Mouse (Mus musculus) forebrain, embryonic 16.5 days (tissue): ENCODE measurements around the gene Xpo1. TPM values are rescaled to one million over a fixed set of nuclear protein-coding genes. Genes with fewer than 3 reads are reported as not detected.
"Not testable (repeated sequence)": the region's sequence is repeated elsewhere in the genome, so short reads cannot be mapped to it uniquely, and the experiment has no call there.

Source experiments
- ATAC-seq: fragments of 200-750 bp; cut with Nextera tagmentation; 2 replicates; pipeline ENCODE4 v1.8.0; 2017; ENCODE audit warnings: mild to moderate bottlenecking, moderate library complexity
- H3K27ac ChIP-seq: fragments of 300-500 bp; sonication (generic); 2 replicates; pipeline ENCODE4 v1.5.1; 2014; ENCODE audit warnings: low read length, control low read depth
- H3K27me3 ChIP-seq: fragments of 300-500 bp; sonication (generic); replicated peaks from 2 replicates; pipeline ENCODE4 v1.6.1; 2014; ENCODE audit warnings: low read length; ENCODE audit not compliant: control insufficient read depth, insufficient read depth
- H3K36me3 ChIP-seq: fragments of 300-500 bp; sonication (generic); 2 replicates; pipeline ENCODE4 v1.6.1; 2014; ENCODE audit not compliant: control insufficient read depth, insufficient read depth
- H3K4me1 ChIP-seq: fragments of 300-500 bp; sonication (generic); replicated peaks from 2 replicates; pipeline ENCODE4 v1.6.1; 2014; ENCODE audit warnings: low read length; ENCODE audit not compliant: control insufficient read depth, insufficient read depth
- H3K4me2 ChIP-seq: fragments of 300-500 bp; sonication (generic); 2 replicates; pipeline ENCODE4 v1.6.1; 2014; ENCODE audit warnings: mild to moderate bottlenecking, low read length, control low read depth
- H3K4me3 ChIP-seq: fragments of 300-500 bp; sonication (generic); replicated peaks from 2 replicates; pipeline ENCODE4 v1.5.1; 2014; ENCODE audit warnings: mild to moderate bottlenecking, low read length, control low read depth
- H3K9ac ChIP-seq: fragments of 300-500 bp; sonication (generic); replicated peaks from 2 replicates; pipeline ENCODE4 v1.6.1; 2014; ENCODE audit warnings: low read depth, low read length, control low read depth
- H3K9me3 ChIP-seq: fragments of 300-500 bp; sonication (generic); 2 replicates; pipeline ENCODE4 v1.6.1; 2016; ENCODE audit warnings: low read length; ENCODE audit not compliant: control insufficient read depth
- WGBS: fragments of 180-500 bp; shearing (Covaris S2); extraction: QIAGEN DNeasy Blood & Tissue Kit; methylation state at CpG from one replicate; pipeline ENCODE4 v1.1.7; 2014; 5-methylcytosine and 5-hydroxymethylcytosine counted together
- polyA plus RNA-seq: library from polyadenylated mRNA; unstranded; fragments of >200 nt; fragmentation: Nextera tagmentation; extraction: Ambion mirVana; gene quantifications from 2 replicates; pipeline ENCODE4 v1.2.1, GENCODE M21; 2015

The Xpo1 gene
- polyA plus RNA-seq, 1 experiment from 2014 or later, result 92.3 TPM

DNA sequence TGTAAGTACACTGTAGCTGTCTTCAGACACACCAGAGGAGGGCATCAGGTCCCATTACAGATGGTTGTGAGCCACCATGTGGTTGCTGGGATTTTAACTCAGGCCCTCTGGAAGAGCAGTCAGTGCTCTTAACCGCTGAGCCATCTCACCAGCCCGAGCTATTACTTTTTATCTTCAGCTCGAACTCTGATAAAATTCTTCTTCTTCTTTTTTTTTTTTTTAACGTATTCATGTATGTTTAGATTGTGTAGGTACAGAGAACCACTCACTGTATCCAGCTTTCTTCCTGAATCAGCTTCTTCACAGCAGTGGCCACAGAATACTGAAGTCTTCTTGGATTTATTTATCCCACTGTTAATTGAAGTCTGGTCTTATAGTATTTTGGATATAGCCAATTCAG lies 33.0 kb downstream of the Xpo1 start:
- WGBS, result 92% methylated on average over 4 of the region's 4 CpGs
- ATAC-seq, result not testable (repeated sequence)
- H3K36me3 ChIP-seq, result peaks cover 44% of the 10 kb centered on the region

DNA sequence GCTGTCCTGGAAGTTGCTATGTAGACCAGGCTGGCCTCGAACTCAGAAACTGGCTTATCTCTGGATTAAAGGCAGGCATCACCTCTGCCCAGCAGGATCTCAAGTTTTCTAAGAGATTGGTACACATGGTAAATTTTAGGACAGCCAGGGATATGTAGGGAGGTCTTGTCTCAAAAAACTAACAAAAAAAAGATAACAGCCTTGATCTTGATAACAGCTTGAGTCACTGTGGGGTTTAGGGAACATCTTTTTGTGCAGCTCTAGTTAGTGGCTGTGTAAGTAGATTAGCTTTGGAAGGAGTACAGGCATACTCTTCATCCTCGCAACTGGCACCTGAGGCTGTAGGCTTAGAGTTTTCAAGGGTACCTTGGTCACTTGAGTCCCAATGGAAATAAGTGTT lies 41.5 kb downstream of the Xpo1 start:
- H3K27ac ChIP-seq, result no peak overlapping the region
- no peak overlapping the region for H3K9ac ChIP-seq
- H3K27me3 ChIP-seq, result no peaks in the 10 kb centered on the region
- no peak overlapping the region for H3K4me2 ChIP-seq
- peaks cover 32% of the 10 kb centered on the region for H3K36me3 ChIP-seq
- no peak for ATAC-seq
- no peak overlapping the region for H3K4me3 ChIP-seq
- WGBS, result 97% methylated on average over 2 of the region's 2 CpGs
- no peaks in the 10 kb centered on the region for H3K4me1 ChIP-seq
- no peaks in the 10 kb centered on the region for H3K9me3 ChIP-seq

More for the DNA sequence above, 33.0 kb downstream of the Xpo1 start:
- not testable (repeated sequence) for H3K27ac ChIP-seq, H3K4me3 ChIP-seq, H3K27me3 ChIP-seq, H3K9me3 ChIP-seq, H3K4me2 ChIP-seq, H3K4me1 ChIP-seq, H3K9ac ChIP-seq

DNA sequence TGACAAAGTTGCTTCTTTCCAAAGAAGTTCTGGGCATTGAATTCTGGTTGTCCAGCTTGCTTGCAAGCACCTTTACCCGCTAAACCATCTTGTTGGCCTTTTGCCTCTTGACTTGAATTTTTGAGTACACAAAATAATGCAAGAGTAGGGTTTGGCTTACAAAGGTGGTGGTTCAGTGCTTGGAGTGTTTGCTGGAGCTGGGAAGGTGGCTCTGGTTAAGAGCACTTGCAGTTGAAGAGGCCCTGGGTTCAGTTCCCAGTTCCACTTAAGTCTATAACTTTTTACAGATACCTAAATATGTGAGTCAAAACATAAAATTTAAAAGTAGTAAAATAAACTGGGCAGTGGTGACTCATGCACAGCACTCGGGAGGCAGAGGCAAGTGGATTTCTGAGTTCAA lies 42.5 kb downstream of the Xpo1 start:
- ATAC-seq, result no peak
- Histone ChIP-seq H3K9ac (no peak overlapping the region), H3K4me1 (no peaks in the 10 kb centered on the region), H3K9me3 (no peaks in the 10 kb centered on the region), H3K27me3 (no peaks in the 10 kb centered on the region), H3K36me3 (peaks cover 24% of the 10 kb centered on the region), H3K4me2 (no peak overlapping the region), H3K4me3 (no peak overlapping the region), H3K27ac (no peak overlapping the region)
- 98% methylated on average over 2 of the region's 2 CpGs for WGBS

DNA sequence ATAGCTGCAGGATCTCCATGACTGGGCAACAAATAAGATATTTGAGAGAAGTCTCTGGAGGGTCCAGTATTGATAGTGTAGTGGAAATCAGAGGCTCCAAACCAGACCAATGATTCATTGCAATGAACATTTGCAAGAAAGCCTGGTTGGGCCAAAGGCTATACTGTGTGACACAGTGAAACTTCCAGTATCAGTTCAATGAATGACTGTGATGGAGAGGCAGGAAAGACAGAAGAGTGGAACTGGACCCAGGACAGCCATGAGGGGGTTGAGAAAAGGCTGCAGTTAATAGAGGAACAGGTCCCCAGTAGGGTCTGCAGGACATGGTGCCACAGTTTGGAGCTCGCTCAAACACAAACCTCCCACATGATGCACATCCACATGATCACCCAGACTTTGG lies 44.1 kb downstream of the Xpo1 start:
- no peaks in the 10 kb centered on the region for H3K27me3 ChIP-seq
- ATAC-seq, result 0 out of 2 replicates have a peak, but pooled peaks have one; percentile 20

DNA sequence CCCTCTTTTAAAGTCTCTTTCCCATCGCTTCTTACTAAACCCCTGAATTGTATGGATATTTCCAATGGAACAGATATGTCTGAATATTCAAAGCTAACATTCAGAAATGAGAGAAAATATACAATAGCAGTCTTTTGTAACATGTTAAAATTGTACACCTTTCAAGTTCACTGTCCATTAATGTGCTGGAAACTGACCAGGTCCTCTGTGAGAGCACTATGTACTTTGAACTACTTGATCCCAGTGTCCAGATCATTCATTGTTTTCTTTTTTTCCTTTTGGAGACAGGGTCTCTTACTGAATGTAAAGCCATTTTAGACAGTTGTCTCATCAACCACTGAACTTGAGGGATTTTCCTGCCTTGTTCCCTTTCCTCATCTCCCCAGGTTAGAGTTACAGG lies 47.3 kb downstream of the Xpo1 start:
- Histone ChIP-seq H3K36me3 (no peaks in the 10 kb centered on the region), H3K4me2 (no peak overlapping the region)
- WGBS, result 55% methylated on average over 1 of the region's 1 CpGs

More for the DNA sequence above, 44.1 kb downstream of the Xpo1 start:
- no peak overlapping the region for H3K9ac ChIP-seq
- no peak overlapping the region for H3K27ac ChIP-seq
- no peak overlapping the region for H3K4me3 ChIP-seq
- no peaks in the 10 kb centered on the region for H3K9me3 ChIP-seq
- WGBS, result 95% methylated on average over 1 of the region's 1 CpGs
- H3K4me1 ChIP-seq, result no peaks in the 10 kb centered on the region
- H3K4me2 ChIP-seq, result no peak overlapping the region
- peaks cover 11% of the 10 kb centered on the region for H3K36me3 ChIP-seq

DNA sequence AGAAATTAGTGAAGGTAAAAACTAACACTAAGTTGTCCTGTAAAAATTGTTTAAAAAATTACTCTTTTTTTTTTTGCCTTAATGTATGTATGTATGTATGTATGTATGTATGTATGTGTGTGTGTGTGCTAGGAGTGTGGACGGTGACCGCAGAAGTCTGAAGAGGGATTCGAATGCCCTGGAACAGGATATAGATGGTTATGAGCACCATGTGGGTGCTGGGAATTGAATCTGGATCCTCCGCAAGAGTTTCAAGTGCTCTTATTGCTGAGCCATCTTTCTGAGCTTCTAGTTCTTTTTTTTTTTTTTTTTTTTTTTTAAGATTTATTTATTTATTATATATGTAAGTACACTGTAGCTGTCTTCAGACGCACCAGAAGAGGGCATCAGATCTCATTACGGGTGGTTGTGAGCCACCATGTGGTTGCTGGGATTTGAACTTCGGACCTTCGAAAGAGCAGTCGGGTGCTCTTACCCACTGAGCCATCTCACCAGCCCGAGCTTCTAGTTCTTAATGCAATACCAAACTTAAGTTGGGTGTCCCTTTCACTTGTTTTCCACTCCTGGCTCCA lies 49.3 kb downstream of the Xpo1 start:
- Histone ChIP-seq H3K4me1 (peaks cover 12% of the 10 kb centered on the region), H3K4me2 (peak overlapping the region; percentile 67), H3K27ac (peak overlapping the region; percentile 98), H3K4me3 (peak overlapping the region; percentile 94), H3K9ac (peak overlapping the region; percentile 91; the same call in 1 of the 2 replicates)
- H3K36me3 ChIP-seq, ATAC-seq, H3K9me3 ChIP-seq, H3K27me3 ChIP-seq: not testable (repeated sequence)
- 30% methylated on average over 10 of the region's 10 CpGs for WGBS

More for the DNA sequence above, 47.3 kb downstream of the Xpo1 start:
- no peaks in the 10 kb centered on the region for H3K9me3 ChIP-seq
- H3K27me3 ChIP-seq, result no peaks in the 10 kb centered on the region
- no peak overlapping the region for H3K27ac ChIP-seq
- no peak for ATAC-seq
- H3K4me1 ChIP-seq, result 0 out of 2 replicates have a peak, but pooled peaks cover 2% of the 10 kb centered on the region
- no peak overlapping the region for H3K4me3 ChIP-seq
- no peak overlapping the region for H3K9ac ChIP-seq

DNA sequence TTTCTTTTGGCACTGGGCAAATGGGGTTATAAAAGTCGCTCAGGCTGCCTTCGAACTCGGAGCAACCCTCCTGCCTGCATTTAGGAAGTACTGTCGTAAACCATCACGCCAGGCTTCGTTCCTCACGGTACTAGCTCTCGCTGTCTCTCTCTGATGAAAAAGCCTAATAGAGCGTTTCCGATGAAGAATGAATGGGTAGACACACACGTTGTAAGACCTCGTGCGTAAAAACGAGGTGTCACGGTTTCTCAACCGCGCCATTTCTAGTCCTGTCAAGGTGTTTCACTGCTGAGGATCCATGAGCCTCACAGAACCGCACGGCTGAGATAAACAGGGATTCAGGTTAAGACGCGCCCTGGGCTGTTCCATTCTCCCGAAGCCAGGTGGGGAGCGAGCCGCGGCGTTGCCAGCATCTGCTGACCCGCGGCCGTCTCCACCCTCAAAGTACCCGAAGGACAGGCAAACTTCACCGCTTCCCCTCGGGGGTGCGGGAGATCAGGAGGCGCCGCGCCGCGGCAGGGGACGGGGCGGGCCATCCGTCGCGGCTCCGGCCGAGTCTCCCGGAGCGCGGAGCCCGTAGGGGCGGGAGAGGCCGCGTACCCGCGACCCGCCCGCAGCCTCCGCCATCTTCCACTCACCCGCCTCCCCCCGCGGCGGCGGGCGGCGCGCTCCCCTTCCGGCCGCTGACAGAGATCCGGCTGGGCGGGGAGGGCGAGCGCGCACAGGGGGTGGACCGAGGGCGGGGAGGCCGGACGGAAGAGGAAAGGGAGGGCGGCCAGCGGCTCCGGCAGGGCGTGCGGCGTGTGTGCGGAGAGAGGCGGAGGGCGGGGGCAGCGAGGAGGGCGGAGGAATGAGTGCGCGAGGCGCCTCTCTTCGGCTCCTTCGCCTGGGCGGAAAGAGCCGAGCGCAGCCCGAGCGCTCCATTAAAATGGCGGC lies 50.1 kb downstream of the Xpo1 start:
- under 1% methylated on average over 79 of the region's 98 CpGs for WGBS
- Histone ChIP-seq H3K9ac (peak overlapping the region; percentile 91), H3K4me3 (peak overlapping the region; percentile 94), H3K9me3 (no peaks in the 10 kb centered on the region), H3K4me1 (peaks cover 12% of the 10 kb centered on the region), H3K4me2 (peak overlapping the region; percentile 67), H3K27me3 (no peaks in the 10 kb centered on the region), H3K27ac (peak overlapping the region; percentile 98), H3K36me3 (no peaks in the 10 kb centered on the region)
- ATAC-seq, result peak; percentile 96

DNA sequence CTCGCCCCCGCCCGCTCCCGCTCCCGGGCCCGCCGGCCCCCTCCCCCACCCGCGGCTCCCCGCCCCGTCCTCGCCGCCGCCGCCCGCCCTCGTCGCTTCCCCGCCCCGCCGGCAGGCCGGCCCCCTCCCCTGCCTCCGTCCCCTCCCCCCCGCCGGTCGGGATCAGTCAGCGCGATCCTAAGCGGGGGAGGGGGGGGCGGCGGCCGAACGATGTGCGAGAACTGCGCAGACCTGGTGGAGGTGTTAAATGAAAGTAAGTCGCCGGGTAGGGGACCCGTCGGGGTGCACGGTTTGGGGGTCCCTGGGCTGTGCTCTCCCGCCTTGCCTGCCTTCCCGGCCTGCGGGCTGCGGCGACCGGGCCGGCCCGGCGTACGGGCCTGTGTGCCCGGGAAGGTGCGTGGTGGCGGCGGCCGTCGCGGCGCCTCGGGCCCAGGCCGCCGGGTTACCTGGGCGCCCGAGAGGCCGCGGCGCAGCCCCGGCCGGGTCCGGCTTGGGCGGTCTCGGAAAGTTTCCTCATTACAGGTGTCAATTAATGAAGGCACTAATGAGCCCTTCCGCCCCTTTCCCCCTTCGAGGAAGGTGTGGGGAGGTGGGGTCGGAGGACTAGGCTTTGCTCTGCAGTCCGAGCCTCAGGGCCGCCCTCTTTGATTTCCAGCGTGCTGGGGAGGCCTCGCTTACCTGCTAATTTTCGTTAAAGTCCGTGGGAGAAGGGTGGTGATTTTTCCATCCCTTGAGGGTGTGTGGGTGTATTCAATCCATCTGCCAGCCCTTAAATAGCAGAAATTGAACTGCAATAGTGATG lies 51.1 kb downstream of the Xpo1 start, which contains the start of gene Usp34:
TSS of gene Usp34 (plus strand) at position 132 of the 802 bp plus-strand sequence.
- under 1% methylated on average over 50 of the region's 80 CpGs for WGBS
- H3K27me3 ChIP-seq, result no peaks in the 10 kb centered on the region
- H3K4me1 ChIP-seq, result peaks cover 12% of the 10 kb centered on the region
- H3K27ac ChIP-seq, result peak within 1 kb of the TSS; percentile 98
- peak within 1 kb of the TSS; percentile 74 for H3K4me2 ChIP-seq
- H3K9me3 ChIP-seq, result no peaks in the 10 kb centered on the region
- no peaks in the 10 kb centered on the region for H3K36me3 ChIP-seq
- ATAC-seq, result peak; percentile 52
- peak within 1 kb of the TSS; percentile 91 for H3K9ac ChIP-seq
- H3K4me3 ChIP-seq, result peak within 1 kb of the TSS; percentile 94

DNA sequence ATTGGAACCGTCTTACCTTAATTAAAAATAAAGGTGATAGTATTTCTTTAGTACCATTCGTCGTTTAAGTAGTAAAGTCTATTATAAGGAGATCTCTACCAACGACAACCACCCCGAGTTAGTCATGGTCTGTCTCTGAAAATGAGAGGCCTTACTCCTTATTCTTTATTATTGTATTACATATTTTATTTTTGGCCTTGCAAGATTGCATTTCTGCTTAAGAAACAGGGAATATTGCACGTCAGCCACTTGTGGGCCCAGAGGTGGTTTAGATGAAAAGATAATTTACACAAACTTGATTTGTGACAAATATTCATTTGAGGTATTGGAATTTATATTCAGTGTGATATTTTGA lies 51.7 kb downstream of the Xpo1 start:
- Histone ChIP-seq H3K27me3 (no peaks in the 10 kb centered on the region), H3K36me3 (no peaks in the 10 kb centered on the region), H3K27ac (peak overlapping the region; percentile 98), H3K9me3 (no peaks in the 10 kb centered on the region), H3K4me2 (peak overlapping the region; percentile 74), H3K4me1 (peaks cover 16% of the 10 kb centered on the region), H3K9ac (peak overlapping the region; percentile 91), H3K4me3 (peak overlapping the region; percentile 94)
- no peak for ATAC-seq
- 2% methylated on average over 6 of the region's 6 CpGs for WGBS
